Mouse (Mus musculus) heart, embryonic 15.5 days (tissue): ENCODE data around the gene Reln. TPM values are rescaled to one million over a fixed set of nuclear protein-coding genes. Genes with fewer than 3 reads are reported as not detected.

Experiments
- ATAC-seq: fragments of 200-750 bp; cut with Nextera tagmentation; replicated peaks from 2 replicates; pipeline ENCODE4 v1.8.0; 2017; ENCODE audit warnings: low read depth, moderate TSS enrichment; ENCODE audit not compliant: insufficient number of reproducible peaks, insufficient read depth, low FRiP score
- H3K27ac ChIP-seq: fragments of 300-500 bp; sonication (generic); 2 replicates; pipeline ENCODE4 v1.5.1; 2015; ENCODE audit warnings: mild to moderate bottlenecking, inconsistent platforms
- H3K27me3 ChIP-seq: fragments of 300-500 bp; sonication (generic); 2 replicates; pipeline ENCODE4 v1.6.1; 2015; ENCODE audit warnings: inconsistent platforms
- H3K36me3 ChIP-seq: fragments of 300-500 bp; sonication (generic); 2 replicates; pipeline ENCODE4 v1.6.1; 2015; ENCODE audit warnings: mild to moderate bottlenecking, inconsistent platforms
- H3K4me1 ChIP-seq: fragments of 300-500 bp; sonication (generic); replicated peaks from 2 replicates; pipeline ENCODE4 v1.6.1; 2015; ENCODE audit warnings: inconsistent platforms
- H3K4me2 ChIP-seq: fragments of 300-500 bp; sonication (generic); 2 replicates; pipeline ENCODE4 v1.6.1; 2015; ENCODE audit warnings: inconsistent platforms, mild to moderate bottlenecking, moderate library complexity
- H3K4me3 ChIP-seq: fragments of 300-500 bp; sonication (generic); 2 replicates; pipeline ENCODE4 v1.5.1; 2015; ENCODE audit warnings: mild to moderate bottlenecking, inconsistent platforms
- H3K9ac ChIP-seq: fragments of 300-500 bp; sonication (generic); 2 replicates; pipeline ENCODE4 v1.6.1; 2015; ENCODE audit warnings: mild to moderate bottlenecking, inconsistent platforms
- H3K9me3 ChIP-seq: fragments of 300-500 bp; sonication (generic); replicated peaks from 2 replicates; pipeline ENCODE4 v1.6.1; 2016; ENCODE audit warnings: inconsistent platforms
- WGBS: fragments of 180-500 bp; shearing (Covaris S2); methylation state at CpG from one replicate; pipeline ENCODE4 v1.1.7; 2015; ENCODE audit warnings: mixed read lengths; 5-methylcytosine and 5-hydroxymethylcytosine counted together
- polyA plus RNA-seq: library from polyadenylated mRNA; unstranded; fragments of >200 nt; fragmentation: Nextera tagmentation; extraction: Ambion mirVana; gene quantifications from 2 replicates; pipeline ENCODE4 v1.2.1, GENCODE M21; 2015

Reln gene
- polyA plus RNA-seq, 1 experiment from 2014 or later = 1.5 TPM

DNA sequence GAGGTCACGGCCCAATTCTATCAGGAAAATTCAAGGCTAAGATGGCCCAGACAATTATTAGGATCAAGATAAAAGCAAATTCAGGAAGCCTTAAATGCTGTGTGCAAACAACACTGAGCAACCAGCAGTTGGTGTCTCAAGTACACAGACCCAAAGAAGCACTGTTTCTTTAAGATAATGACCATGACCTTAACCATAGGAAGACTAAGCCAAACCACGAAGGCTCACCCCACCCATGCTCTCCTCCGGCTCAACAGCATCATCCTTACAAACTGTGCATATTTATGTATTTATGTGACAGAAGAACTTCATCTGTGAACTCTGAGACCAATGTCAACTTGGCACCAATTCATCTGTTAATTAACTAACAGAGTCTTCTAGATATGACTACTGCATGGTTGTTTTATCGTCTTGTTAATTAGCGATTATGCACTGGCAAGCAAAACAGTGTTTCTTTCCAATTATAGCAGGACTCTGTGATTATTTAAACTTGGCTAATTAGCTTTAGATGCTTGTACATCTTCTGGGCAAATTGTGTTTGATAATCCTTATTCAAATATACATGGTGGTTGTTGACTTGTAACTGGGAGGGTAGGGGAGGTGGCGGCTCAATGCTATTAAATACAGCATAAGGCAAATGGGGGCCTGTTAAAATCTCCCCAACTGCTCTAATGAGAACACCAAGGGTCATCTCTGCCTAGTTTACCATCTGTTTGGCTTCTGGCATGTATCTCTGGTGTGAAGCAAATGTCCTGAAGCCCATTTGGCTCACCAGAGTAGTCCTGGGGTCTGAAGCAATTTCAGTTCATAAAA is 77.8 kb downstream of the Reln start:
- Histone ChIP-seq H3K4me2 (no peak overlapping the region), H3K9ac (no peak overlapping the region), H3K27me3 (no peaks in the 10 kb centered on the region), H3K27ac (no peak overlapping the region), H3K4me3 (no peak overlapping the region), H3K9me3 (no peaks in the 10 kb centered on the region), H3K4me1 (no peaks in the 10 kb centered on the region), H3K36me3 (no peaks in the 10 kb centered on the region)
- no peak for ATAC-seq
- 77% methylated on average over 6 of the region's 6 CpGs for WGBS

DNA sequence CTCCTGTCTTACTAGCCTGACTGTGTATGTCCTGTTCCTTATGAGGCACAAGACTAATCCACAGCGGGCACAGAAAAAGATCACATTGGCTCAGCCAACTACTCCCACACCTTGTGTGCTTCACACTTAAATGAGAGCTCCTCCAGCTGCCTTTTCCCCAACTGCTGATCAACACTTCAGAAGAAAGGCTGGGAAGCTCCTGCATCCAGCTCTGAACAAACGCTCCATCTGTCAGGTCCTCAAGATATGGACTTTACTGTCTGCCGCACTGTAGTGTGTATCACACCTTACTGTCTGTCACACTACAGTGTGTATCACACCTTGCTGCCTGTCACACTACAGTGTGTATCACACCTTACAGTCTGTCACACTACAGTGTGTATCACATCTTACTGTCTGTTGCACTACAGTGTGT is 82.1 kb downstream of the Reln start:
- Histone ChIP-seq H3K27me3 (no peaks in the 10 kb centered on the region), H3K4me2 (no peak overlapping the region), H3K36me3 (no peaks in the 10 kb centered on the region), H3K9me3 (no peaks in the 10 kb centered on the region), H3K27ac (no peak overlapping the region), H3K9ac (no peak overlapping the region), H3K4me1 (no peaks in the 10 kb centered on the region), H3K4me3 (no peak overlapping the region)
- ATAC-seq = no peak
- 57% methylated on average over 3 of the region's 3 CpGs for WGBS

DNA sequence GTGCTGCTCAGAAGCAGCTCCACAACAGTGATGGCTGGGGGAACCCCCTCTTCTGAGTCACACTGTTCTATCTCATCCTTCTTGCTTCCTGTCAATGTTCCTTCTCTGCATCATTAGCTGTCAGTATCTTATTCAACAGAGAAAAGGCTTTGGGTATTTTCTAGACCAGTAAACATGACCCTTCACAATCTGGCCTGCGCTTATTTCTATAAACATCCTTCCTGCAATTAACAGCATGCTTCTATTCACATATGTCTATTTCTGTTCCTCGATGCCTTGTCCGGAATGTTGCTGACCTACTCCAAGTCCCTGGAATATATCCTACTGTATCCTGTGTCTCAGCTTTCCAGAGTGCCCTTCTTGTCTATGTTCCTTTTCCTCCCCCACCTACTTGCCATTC is 89.2 kb downstream of the Reln start:
- no peaks in the 10 kb centered on the region for H3K36me3 ChIP-seq
- H3K9me3 ChIP-seq = no peaks in the 10 kb centered on the region
- H3K4me1 ChIP-seq = no peaks in the 10 kb centered on the region
- no peak overlapping the region for H3K9ac ChIP-seq
- no peak overlapping the region for H3K4me2 ChIP-seq
- no peak overlapping the region for H3K27ac ChIP-seq
- H3K4me3 ChIP-seq = no peak overlapping the region
- H3K27me3 ChIP-seq = no peaks in the 10 kb centered on the region
- 78% methylated on average over 3 of the region's 3 CpGs for WGBS
- ATAC-seq = no peak

DNA sequence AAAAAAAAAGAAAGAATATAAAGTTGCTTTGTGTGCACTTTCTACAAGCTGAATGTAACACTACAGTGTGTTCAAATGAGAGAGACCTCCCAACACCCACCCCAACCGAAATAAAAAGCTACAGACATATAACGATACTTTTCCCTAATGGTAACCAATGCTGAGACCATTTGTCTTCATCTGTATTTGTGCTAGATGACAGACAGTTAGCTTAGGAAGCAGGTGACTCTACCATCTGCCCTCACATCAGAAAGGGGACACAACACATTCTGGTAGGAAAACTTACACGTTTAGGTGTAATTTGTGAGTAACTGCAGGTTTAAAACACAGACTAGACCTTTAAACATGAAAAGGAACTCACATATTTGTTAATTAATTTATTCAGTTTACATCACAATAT is 90.6 kb downstream of the Reln start:
- 80% methylated on average over 3 of the region's 3 CpGs for WGBS
- Histone ChIP-seq H3K9me3 (no peaks in the 10 kb centered on the region), H3K36me3 (no peaks in the 10 kb centered on the region), H3K9ac (no peak overlapping the region), H3K4me3 (no peak overlapping the region), H3K4me1 (no peaks in the 10 kb centered on the region), H3K27me3 (no peaks in the 10 kb centered on the region), H3K4me2 (no peak overlapping the region), H3K27ac (no peak overlapping the region)
- ATAC-seq = no peak

DNA sequence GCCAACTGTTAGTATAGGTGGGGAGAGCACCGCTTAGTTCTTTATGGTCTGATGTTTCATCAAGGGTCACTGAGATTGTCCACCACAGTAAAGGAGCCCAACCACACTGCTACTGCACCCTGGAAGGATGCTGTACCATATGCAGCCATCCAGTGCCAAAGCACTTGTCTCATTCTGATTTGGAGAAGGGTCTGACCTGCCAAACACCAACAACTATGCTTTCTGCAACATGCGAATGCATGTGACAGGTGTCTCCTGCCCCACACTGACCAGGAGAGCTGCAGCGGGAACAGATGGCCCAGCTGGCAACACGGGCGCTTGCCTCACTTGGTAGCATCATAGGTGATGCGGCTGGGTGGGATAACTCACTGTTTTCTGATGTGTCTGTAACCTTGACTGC is 91.2 kb downstream of the Reln start:
- Histone ChIP-seq H3K4me1 (no peaks in the 10 kb centered on the region), H3K4me3 (no peak overlapping the region), H3K4me2 (no peak overlapping the region), H3K36me3 (no peaks in the 10 kb centered on the region), H3K9ac (no peak overlapping the region), H3K27ac (no peak overlapping the region), H3K9me3 (no peaks in the 10 kb centered on the region), H3K27me3 (no peaks in the 10 kb centered on the region)
- ATAC-seq = no peak
- WGBS = 91% methylated on average over 6 of the region's 6 CpGs

DNA sequence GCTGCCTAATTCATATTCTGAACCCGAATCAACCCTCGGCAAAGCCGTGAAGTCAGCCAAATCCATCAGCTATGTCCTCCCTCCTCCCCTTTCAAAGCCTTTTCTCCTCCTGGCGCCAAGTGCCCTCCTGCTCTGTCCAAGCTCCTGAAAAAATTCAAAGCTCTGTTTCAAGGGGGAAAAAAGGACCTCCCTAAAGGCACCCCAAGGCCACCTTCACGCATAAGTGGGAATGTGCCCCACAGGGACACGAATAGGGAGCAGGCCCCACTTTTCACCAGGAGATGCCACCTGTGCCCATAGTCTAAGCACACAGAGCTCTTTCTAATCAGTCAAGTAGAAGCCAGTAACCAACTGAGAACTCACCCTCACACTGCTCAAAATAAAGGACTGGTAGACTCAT is 96.7 kb downstream of the Reln start:
- Histone ChIP-seq H3K9me3 (no peaks in the 10 kb centered on the region), H3K4me2 (no peak overlapping the region), H3K27me3 (no peaks in the 10 kb centered on the region), H3K36me3 (no peaks in the 10 kb centered on the region), H3K4me1 (no peaks in the 10 kb centered on the region), H3K4me3 (no peak overlapping the region), H3K27ac (no peak overlapping the region), H3K9ac (no peak overlapping the region)
- WGBS = 71% methylated on average over 6 of the region's 6 CpGs
- no peak for ATAC-seq

DNA sequence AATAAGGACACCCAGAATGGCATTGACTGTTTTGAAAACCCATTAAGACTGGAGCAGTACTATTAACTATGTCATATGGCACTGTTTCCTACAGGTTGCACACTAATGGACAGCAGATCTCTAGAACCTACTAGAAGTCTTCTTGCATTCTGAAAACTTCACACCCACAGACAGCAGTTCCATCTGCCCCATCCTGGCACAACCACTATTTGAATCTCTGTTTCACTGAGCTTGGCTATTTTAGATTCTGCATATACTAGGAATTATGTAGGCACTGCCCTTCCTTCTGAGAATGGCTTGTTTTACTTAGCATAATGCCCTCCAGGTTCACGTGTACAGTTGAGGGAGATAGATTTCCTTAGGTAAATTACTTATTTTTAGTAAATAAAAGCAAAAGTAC is 99.4 kb downstream of the Reln start:
- no peaks in the 10 kb centered on the region for H3K9me3 ChIP-seq
- no peak for ATAC-seq
- H3K27me3 ChIP-seq = no peaks in the 10 kb centered on the region

DNA sequence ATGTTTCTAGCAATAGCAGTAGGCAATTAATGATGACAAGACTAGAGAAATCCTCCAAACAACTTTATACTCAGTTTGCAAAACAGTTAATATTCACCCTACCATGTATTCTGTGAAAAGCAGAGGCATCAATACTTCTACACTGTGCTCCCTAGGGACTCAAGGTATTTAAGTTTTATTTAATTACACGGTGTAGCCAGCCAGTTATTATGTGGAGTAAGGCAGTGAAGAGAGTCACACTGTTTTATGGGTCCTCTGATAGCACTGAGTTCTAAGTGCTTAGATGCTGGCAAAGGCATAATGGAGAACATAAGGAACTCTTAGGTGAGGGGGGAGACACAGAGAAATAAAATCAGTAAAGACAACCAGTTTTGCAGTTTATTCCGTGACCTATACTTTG is 101.0 kb downstream of the Reln start:
- Histone ChIP-seq H3K9me3 (no peaks in the 10 kb centered on the region), H3K4me3 (no peak overlapping the region), H3K4me2 (no peak overlapping the region), H3K27me3 (no peaks in the 10 kb centered on the region), H3K9ac (no peak overlapping the region), H3K27ac (no peak overlapping the region), H3K4me1 (no peaks in the 10 kb centered on the region), H3K36me3 (no peaks in the 10 kb centered on the region)
- no peak for ATAC-seq
- 76% methylated on average over 2 of the region's 2 CpGs for WGBS

More for the DNA sequence above, 99.4 kb downstream of the Reln start:
- Histone ChIP-seq H3K4me2 (no peak overlapping the region), H3K27ac (no peak overlapping the region), H3K9ac (no peak overlapping the region), H3K4me1 (no peaks in the 10 kb centered on the region), H3K36me3 (no peaks in the 10 kb centered on the region), H3K4me3 (no peak overlapping the region)
- WGBS = 80% methylated on average over 1 of the region's 1 CpGs

DNA sequence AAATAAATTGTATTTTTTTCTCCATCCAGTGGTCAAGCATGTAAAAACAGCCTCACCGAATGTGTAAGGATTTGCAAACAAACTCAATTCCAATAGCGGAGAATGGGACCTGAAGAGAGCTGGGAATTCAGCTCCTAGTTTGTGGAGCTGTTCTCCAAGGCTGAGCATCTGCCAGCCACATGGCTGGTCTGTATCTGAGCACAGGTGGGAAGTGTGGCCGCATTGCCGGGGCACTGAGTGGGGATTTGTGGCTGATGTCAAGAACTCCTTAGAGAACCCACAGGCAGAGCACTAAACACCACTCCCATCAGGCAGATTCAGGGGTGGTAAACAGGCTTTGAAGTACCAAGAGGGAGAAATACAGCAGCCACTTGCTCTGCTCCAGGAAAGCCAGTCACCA is 102.9 kb downstream of the Reln start:
- no peak overlapping the region for H3K4me2 ChIP-seq
- H3K27me3 ChIP-seq = no peaks in the 10 kb centered on the region
- no peaks in the 10 kb centered on the region for H3K36me3 ChIP-seq
- no peak for ATAC-seq
- H3K27ac ChIP-seq = no peak overlapping the region
- 88% methylated on average over 4 of the region's 4 CpGs for WGBS
- H3K9me3 ChIP-seq = no peaks in the 10 kb centered on the region
- no peaks in the 10 kb centered on the region for H3K4me1 ChIP-seq
- H3K9ac ChIP-seq = no peak overlapping the region
- no peak overlapping the region for H3K4me3 ChIP-seq

DNA sequence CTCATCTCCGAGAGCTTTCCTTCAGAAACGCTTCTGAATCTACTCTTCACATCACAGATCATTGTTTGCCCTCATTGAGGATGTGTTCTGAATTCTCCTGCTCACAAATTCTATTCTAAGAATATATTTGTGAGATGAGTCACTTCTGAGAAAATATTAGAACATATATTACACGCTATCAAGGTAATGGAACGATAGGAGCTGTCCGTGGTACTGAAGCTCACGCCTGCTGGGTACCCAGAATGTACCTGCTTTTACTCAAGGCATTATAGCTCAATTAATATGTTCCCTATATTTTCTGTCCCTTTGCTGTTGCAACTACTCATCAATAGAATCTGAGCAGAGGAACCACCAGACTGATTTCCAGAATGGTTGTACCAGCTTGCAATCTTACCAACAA is 107.7 kb downstream of the Reln start:
- H3K9ac ChIP-seq = no peak overlapping the region
- no peak overlapping the region for H3K4me3 ChIP-seq
- H3K27me3 ChIP-seq = no peaks in the 10 kb centered on the region
- no peak overlapping the region for H3K4me2 ChIP-seq
- WGBS = 61% methylated on average over 6 of the region's 6 CpGs
- H3K9me3 ChIP-seq = no peaks in the 10 kb centered on the region
- no peak for ATAC-seq
- H3K4me1 ChIP-seq = no peaks in the 10 kb centered on the region
- no peak overlapping the region for H3K27ac ChIP-seq
- H3K36me3 ChIP-seq = no peaks in the 10 kb centered on the region

DNA sequence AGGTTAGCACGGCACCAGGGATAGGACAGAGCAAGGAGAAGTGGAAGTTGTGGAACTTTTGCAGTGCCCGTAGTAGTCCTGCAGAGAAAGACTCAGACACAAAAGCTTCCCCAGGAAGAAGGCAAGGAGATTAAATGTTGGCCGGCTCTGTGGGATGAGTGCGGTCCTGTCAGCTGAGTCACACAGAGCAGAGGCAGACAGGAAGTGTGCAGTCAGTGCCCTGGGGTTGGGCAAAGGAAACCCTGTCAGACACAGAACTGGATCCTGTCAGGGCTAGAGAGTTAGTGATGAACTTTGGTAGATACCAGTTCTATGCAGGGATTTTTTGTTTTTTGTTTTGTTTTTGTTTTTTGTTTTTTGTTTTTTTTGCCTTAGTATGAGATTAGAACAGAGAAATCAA is 120.0 kb downstream of the Reln start:
- Histone ChIP-seq H3K9ac (no peak overlapping the region), H3K4me2 (no peak overlapping the region), H3K36me3 (no peaks in the 10 kb centered on the region), H3K4me3 (no peak overlapping the region), H3K9me3 (no peaks in the 10 kb centered on the region), H3K27ac (no peak overlapping the region), H3K4me1 (no peaks in the 10 kb centered on the region), H3K27me3 (no peaks in the 10 kb centered on the region)
- 50% methylated on average over 4 of the region's 4 CpGs for WGBS
- ATAC-seq = peak; percentile 47; the same call in 1 of the 2 replicates

DNA sequence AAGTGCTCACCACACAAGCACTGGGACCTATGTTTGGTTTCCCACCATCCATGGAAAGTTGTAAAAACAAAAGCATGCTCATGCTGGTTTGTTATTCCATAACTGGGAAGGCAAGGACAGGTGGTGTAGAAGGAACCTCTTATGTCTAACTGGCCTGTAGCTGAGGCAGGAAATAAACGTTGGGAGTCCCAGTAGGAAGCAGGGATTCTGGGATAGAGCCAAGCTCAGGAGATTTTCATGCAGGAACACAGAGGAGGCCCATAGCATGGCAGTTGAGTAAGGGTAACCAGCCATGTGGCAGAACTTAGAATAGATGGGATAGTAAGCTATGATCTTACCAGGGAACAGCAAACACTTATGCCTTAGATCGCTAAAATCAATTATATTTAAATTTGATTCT is 120.6 kb downstream of the Reln start:
- 75% methylated on average over 2 of the region's 2 CpGs for WGBS
- Histone ChIP-seq H3K27ac (no peak overlapping the region), H3K4me3 (no peak overlapping the region), H3K36me3 (no peaks in the 10 kb centered on the region), H3K9me3 (no peaks in the 10 kb centered on the region), H3K9ac (no peak overlapping the region), H3K27me3 (no peaks in the 10 kb centered on the region), H3K4me1 (no peaks in the 10 kb centered on the region), H3K4me2 (no peak overlapping the region)
- ATAC-seq = no peak
